Mouse (Mus musculus) erythroblast, embryonic 14.5 days (primary cell): Measurements from ENCODE around the gene Thap12.

Source experiments
- GATA1 ChIP-seq: IDR thresholded peaks from 2 replicates; pipeline ENCODE4 v1.6.1; 2012; ENCODE audit warnings: low read length, inconsistent platforms, mixed read lengths
- TAL1 ChIP-seq: IDR thresholded peaks from 3 replicates; pipeline ENCODE4 v1.6.1; 2012; ENCODE audit warnings: low read length, inconsistent platforms, mixed read lengths

- TF ChIP-seq TAL1 (no peak), GATA1 (no peak)
These were observed 4.3 kb upstream of the Thap12 start for GRCm38 (mm10) chr7:98698590-98698989.
